Mouse (Mus musculus): ENCODE data around the gene 2010003K11Rik.

2010003K11Rik gene

DNA sequence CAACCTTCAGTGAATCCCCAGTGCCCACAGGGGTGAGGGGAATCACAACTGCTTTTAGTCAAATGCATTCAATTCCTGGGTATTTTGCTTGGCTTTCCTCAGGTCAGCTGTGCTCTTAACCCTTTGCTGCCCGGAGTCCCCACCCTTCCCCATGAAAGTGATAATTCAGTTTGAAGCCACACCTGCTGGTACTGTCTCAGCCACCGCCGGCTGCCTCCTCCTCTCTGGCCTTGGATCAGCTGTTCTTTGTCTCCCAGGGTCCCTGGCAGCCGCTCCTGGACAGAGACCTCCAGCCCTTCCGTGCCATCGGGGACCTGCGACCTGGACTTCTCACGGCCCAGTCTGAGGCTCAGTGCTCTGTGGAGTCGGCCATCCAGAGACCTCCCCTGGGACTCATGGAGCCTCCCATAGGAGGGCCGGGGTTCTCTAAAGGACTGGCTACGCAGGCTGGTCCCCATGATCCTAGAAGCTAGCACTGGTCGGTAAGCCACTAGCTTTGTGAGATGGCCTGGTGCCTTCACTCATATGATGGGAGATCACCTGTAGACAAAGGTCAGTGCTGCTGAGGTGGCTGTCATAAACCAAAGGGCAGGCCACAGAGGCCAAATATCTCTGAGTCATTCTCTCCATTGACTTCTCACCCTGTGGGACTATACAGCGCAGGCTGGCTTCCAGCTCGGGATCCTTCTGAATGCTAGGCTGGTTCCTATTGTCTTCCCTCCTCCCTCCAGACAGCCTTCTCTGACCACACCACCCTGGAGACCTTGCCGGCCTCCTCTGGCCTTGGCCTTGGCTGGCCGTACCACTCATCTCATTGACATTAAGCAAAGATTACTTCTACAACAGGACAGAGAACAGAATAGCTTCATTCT is at the start of gene 2010003K11Rik:
2010003K11Rik (minus strand) TSS at position 522 of the 872 bp plus-strand sequence.
- DNase-seq (ENCODE audit: low read depth, low spot score), result no peak

- DNase-seq (ENCODE audit: low read depth, low spot score), result no peak
These were observed 49.4 kb upstream of the 2010003K11Rik start for GRCm38 (mm10) chr19:4547801-4548200.

- no peak for DNase-seq (ENCODE audit: low read depth, low spot score)
These were observed 47.5 kb upstream of the 2010003K11Rik start for GRCm38 (mm10) chr19:4545841-4546240.

- no peak for DNase-seq (ENCODE audit: low read depth, low spot score)
These were observed 46.7 kb upstream of the 2010003K11Rik start for GRCm38 (mm10) chr19:4545091-4545490.

- no peak for DNase-seq (ENCODE audit: low read depth, low spot score)
These were observed 43.7 kb upstream of the 2010003K11Rik start for GRCm38 (mm10) chr19:4542081-4542480.

DNA sequence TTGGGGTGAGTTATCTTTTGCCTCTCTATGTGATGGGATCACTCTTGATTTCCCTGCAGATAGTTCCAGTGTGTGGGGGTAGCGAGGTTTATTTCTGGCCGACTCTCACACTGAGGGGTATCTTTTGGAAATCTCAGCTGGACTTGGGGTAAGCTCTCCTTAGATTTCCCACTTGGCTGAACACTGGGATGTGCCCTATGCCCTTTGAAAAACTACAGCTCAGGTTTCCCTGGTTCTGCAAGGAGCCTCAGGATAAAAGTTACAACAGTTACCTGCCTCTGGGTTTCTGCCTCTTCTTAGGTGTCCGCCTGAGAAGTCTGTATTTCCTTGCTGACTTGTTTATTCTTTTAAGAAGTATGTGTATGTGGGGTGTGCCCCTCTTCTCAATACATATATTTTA is 42.6 kb upstream of the 2010003K11Rik start:
- no peak for DNase-seq (ENCODE audit: low read depth, low spot score)

DNA sequence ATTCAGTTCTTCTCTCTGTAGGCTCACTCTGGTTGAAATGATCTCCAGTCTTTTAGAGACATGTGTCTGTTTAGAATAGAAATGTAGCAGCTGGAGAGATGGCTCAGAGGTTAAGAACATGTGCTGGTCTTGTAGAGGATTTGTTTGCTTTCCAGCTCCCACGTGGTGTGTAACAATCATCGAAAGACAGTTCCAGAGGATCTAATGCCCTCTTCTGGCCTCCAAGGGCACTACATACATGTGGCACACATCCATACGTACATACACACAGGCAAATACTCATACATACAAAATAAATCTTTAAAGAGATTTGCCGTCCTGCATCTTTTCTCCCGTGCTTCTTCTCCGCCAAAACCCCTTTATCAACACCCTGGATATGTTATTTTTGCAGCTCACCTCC is 41.9 kb upstream of the 2010003K11Rik start:
- no peak for DNase-seq (ENCODE audit: low read depth, low spot score)

DNA sequence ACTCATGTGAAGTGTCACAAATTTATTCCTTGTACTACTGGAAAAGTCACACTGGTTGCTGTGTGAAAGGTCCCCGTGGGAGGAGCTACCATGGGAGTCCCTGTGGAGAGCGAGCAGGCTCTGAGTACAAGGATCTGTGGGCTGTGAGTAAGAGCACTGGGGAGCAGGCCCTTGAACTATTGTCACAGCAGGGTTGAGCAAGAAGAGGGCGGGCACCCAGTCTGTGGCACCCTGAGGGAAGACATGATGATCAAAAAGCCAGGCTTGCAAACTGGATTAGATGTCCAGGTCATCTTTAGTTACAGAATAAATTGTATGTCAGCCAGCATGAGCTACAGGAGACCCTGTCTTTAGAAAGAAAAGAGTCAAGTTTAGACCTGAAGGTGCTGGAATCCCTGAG is 38.2 kb upstream of the 2010003K11Rik start:
- no peak for DNase-seq (ENCODE audit: low read depth, low spot score)

DNA sequence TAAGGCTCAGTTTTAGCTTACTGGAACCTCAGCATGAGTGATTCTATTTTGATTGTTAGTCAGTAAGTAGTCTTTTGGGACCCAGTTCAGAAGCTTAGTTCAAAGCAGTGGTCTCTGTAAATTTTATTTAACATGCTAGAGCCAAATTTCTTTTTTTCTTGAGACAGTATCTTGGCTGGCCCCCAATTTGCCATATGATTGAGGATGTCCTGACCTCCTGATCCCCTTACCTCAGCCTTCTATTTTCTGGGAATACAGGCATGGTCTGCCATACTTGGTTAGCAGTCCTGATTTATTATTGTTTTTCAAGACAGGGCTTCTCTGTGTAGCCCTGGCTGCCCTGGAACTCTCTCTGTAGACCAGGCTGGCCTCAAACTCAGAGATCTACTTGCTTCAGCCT is 37.5 kb upstream of the 2010003K11Rik start:
- DNase-seq (ENCODE audit: low read depth, low spot score), result no peak

DNA sequence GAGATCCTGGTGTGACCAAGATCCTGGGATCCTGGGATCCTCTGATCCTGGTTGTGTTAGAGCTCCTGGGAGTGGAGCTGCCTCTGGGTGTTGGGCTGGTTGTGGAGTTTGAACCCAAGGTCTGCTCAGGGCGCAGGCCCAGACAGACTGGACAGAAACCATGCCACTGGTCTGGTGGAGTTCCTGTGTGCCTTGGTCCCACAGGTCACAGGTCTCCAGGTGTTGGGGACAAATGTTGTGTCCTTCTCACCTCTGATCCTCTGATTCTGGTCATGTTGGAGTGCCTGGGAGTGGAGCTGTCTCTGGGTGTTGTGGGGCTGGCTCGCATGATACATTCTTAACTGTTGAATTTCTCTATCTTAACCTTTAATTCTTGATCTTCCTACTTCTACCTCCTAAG is 36.3 kb upstream of the 2010003K11Rik start:
- no peak for DNase-seq (ENCODE audit: low read depth, low spot score)

- no peak for DNase-seq (ENCODE audit: low read depth, low spot score)
These were observed 23.2 kb upstream of the 2010003K11Rik start for GRCm38 (mm10) chr19:4521426-4522050.

- DNase-seq (ENCODE audit: low read depth, low spot score), result no peak
These were observed 19.1 kb upstream of the 2010003K11Rik start for GRCm38 (mm10) chr19:4517483-4517882.

GRCm38 (mm10) chr19:4516288-4516687 is 17.9 kb upstream of the 2010003K11Rik start:
- DNase-seq (ENCODE audit: low read depth, low spot score), result no peak

DNA sequence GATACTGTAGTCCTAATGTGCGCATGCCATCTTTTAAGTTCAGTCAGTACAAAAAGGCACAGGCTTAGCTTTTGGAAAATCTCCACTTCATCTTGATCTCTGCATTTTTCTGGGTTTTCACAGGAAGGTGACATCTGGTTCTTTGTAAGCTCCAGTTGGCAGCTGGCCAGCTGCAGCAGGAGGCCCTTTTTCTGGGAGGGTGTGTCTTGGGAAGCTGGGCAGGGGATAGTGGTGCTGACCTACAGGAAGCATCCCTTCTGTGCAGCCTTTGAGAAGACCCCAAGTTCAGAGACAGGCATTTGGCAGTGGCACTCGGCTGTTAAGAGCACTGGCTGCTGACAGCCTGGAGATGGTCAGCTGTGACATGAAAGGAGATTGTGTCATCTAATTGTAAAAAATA is 17.4 kb upstream of the 2010003K11Rik start:
- DNase-seq (ENCODE audit: low read depth, low spot score), result no peak

DNA sequence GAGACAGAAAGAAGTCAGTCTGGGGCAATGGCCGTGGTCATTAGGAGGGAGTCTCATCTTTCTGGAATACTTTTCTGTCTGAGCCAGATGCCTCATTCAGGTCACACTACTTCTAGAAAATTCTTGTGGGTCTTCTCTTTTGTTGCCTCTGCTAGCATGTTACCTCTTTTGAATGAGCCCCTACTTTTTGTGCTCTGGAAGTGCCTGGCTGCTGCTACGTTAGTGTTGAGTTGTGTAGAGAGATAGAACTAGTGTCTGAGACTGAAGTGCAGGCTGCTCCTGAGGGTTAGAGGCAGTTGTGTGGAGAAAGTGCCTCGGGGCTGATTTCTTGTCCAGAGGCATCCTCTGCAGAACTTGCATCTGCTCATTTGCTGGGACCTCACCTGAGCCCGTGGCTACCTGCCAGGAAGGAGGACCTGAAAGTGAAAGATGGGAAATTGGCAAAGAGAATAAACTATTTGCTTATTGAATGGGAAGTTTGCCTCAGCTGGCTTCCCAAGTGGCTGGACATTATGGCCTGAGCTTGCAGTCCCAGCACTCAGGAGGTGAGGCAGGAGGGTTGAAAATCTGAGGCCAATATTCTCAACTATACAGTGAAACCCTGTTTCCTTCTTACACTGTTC is 15.0 kb upstream of the 2010003K11Rik start:
- DNase-seq (ENCODE audit: low read depth, low spot score), result no peak

DNA sequence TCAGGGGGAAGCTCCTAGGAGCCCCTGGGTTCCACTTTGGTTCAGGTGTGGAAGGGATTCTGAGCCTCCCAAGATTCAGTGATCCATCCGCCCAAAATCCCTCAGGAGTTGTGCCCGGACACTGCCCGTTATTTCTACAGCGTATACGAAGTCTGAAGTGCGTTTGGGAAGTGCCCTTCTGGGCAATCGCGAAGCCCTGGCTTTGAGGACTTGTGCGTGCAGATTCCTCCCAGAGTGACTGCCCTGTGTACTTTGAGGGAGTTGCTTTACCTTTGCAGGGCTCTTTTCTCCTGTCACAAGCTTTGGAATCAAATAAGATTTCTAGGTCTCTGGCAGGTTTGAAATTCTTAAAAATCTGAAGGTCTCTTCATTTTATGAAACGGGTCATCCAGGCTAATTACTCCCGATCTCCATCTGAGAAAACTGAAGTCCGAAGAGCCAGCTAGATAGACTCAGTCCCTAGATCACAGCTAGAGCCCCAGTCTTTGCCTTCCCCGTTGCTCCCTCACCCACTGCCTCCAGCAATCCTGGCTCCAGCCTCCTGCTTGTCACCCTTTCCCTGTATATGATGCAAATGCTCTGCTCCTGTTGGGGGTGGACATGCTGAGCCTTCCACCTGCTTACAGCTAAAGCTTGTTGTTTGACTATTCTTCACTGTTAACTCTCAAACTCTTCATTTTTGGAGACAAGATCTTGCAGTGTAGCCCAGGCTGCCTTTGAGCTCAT is 12.9 kb upstream of the 2010003K11Rik start:
- DNase-seq (ENCODE audit: low read depth, low spot score), result no peak

DNA sequence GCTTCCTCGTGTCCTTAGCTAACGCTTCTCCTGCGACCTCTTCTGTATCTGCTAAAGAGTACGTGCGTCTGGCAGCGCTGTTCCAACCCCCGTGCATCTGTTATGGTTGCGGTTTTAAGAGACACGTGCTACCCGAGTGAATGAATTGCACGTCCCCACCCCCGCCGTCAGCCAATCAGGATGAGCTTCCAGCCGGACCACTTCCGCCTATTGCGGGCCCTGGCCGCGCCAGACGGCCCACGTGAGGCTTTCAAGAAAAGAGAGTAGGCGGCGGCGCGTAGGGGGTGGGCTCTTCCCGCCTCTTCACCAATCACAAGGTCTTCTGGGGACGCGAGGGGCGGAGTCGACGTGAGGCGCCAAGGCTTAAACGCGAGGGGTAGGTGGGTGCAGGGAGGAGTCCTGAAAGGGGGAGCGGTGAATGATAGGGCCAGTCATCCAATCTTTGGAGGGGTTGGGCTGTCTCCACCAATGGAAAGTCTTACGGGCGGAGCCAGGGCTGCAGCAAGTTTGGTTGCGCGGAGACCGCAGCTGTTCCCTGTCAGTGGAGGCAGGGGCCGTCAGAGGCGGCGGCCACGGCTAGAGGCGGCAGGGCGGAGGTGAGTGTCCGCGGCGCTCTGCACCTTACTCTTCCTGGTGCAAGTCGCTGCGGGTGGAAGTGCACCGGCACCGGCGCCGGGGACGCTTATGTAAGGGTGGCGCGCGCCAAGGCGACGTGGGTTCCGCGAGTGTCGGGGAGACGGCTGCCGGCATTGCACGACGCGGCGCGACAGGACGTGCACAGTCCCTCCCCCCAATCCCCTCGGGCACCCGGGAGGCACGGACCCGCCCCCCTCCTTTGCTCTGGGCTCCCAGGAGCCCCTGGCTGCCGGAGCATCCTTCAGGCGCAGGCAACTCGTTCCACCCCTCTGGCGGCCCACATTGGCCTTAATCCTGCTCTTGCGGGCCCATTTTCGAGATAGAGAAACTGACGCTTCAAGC is 11.9 kb upstream of the 2010003K11Rik start, which contains the start of gene Pcx:
Pcx (plus strand) TSS at position 487 of the 978 bp plus-strand sequence.
- DNase-seq (ENCODE audit: low read depth, low spot score), result peak; percentile 99

DNA sequence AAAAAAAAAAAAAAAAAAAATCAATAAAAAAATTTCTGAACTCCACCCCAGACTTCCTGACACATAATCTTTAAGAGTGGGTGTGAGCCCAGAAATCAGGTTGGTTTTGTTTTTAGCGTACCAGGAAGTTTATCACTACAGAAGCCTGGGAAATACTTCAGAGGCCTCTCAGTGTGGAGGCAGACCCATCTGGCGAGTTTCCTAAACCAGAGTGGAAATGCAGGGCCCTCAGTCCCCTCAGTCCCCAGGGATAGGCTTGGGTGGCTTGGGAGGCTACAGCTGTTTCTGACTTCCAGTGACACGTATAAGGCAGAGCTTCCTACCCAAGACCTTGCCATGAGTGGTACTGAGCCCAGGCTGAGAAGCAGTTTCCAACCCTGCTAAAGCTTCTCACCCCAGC is 9.4 kb upstream of the 2010003K11Rik start:
- DNase-seq (ENCODE audit: low read depth, low spot score), result no peak

DNA sequence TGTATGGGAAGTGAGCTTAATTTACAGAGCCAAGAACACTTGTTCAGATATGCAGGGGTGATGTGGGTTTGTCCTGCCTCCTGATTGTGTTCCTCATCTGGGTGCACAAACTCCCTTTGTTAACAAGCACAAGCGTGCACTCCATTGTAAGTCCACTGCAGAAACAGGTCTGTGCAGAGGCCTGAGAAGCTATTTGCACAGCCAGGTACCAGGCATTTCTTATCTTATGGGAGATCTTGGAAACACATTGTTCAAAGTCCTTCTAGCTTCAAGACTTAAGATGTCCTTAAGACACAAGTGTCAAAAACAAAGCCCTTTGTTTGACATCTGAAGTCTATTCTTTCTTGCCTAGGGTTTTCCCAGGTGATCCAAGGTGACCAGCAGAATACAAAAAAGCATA is 6.4 kb upstream of the 2010003K11Rik start:
- no peak for DNase-seq (ENCODE audit: low read depth, low spot score)

- DNase-seq (ENCODE audit: low read depth, low spot score), result no peak
These were observed 4.3 kb upstream of the 2010003K11Rik start for GRCm38 (mm10) chr19:4502701-4503100.
